Mouse (Mus musculus) macrophage (primary cell): ENCODE data around the gene Jph3. TPM values are rescaled to one million over a fixed set of nuclear protein-coding genes. Genes with fewer than 3 reads are reported as not detected.
A peak's percentile ranks its signal among the peaks of the same experiment; 100 is the strongest.

Source experiments
- H3K27ac ChIP-seq: fragments of 350-480 bp; formaldehyde crosslinking; 2 replicates; pipeline ENCODE4 v1.9.0; 2021
- H3K36me3 ChIP-seq: fragments of 350-480 bp; formaldehyde crosslinking; 2 replicates; pipeline ENCODE4 v1.9.0; 2021; ENCODE audit errors: inconsistent target
- H3K4me3 ChIP-seq: fragments of 350-480 bp; formaldehyde crosslinking; 2 replicates; pipeline ENCODE4 v1.9.0; 2021; ENCODE audit errors: inconsistent target
- H3K79me2 ChIP-seq: fragments of 350-480 bp; formaldehyde crosslinking; 2 replicates; pipeline ENCODE4 v1.9.0; 2021; ENCODE audit errors: inconsistent target
- WGBS: methylation state at CpG from one replicate; pipeline ENCODE4 v1.1.7; 2026; ENCODE audit warnings: inconsistent platforms; ENCODE audit not compliant: missing documents; 5-methylcytosine and 5-hydroxymethylcytosine counted together
- polyA plus RNA-seq: library from polyadenylated mRNA; stranded (reverse); fragments of 250-400 nt; gene quantifications from 3 replicates; pipeline ENCODE4 v1.2.4, GENCODE M21; 2018; ENCODE audit warnings: inconsistent platforms

Gene Jph3
- polyA plus RNA-seq, 1 experiment from 2014 or later, result 0.26 TPM

GRCm38 (mm10) chr8:121821320-121821719 is 91.9 kb downstream of the Jph3 start:
- Histone ChIP-seq H3K4me3 (no peak overlapping the region), H3K79me2 (peaks cover 38% of the 10 kb centered on the region), H3K27ac (no peak overlapping the region), H3K36me3 (peaks cover 20% of the 10 kb centered on the region; the same call in 1 of the 2 replicates)
- 93% methylated on average over 11 of the region's 11 CpGs for WGBS

GRCm38 (mm10) chr8:121821770-121822169 is 92.3 kb downstream of the Jph3 start:
- Histone ChIP-seq H3K79me2 (peaks cover 38% of the 10 kb centered on the region), H3K27ac (no peak overlapping the region), H3K36me3 (peaks cover 20% of the 10 kb centered on the region; the same call in 1 of the 2 replicates), H3K4me3 (no peak overlapping the region)
- 94% methylated on average over 6 of the region's 9 CpGs for WGBS

DNA sequence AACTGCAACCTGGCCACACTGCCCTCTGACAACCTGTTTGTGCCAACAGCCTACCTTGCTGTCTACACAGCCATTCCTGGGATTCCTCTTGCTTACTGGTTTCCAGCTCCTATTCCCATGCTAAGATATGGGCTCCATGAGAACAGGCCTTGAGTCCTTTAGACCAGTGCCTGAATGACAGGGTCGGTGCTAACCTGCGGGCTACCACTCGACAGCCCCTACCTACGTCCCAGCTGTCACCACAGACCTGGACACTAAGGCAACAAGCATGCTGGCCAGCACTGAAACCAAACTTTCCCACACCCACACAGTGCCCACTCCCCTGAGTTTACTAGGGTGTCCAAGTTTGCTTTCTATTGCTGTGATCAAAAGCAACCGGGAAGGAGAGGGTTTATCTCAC is 98.3 kb downstream of the Jph3 start:
- peaks cover 23% of the 10 kb centered on the region for H3K79me2 ChIP-seq
- no peak overlapping the region for H3K4me3 ChIP-seq
- 90% methylated on average over 5 of the region's 5 CpGs for WGBS
- H3K27ac ChIP-seq, result no peak overlapping the region
- no peaks in the 10 kb centered on the region for H3K36me3 ChIP-seq

GRCm38 (mm10) chr8:121828376-121829023 is 99.1 kb downstream of the Jph3 start:
- 34% methylated on average over 10 of the region's 10 CpGs for WGBS
- no peak overlapping the region for H3K27ac ChIP-seq
- H3K4me3 ChIP-seq, result peak overlapping the region; percentile 88
- peaks cover 23% of the 10 kb centered on the region for H3K79me2 ChIP-seq
- no peaks in the 10 kb centered on the region for H3K36me3 ChIP-seq

DNA sequence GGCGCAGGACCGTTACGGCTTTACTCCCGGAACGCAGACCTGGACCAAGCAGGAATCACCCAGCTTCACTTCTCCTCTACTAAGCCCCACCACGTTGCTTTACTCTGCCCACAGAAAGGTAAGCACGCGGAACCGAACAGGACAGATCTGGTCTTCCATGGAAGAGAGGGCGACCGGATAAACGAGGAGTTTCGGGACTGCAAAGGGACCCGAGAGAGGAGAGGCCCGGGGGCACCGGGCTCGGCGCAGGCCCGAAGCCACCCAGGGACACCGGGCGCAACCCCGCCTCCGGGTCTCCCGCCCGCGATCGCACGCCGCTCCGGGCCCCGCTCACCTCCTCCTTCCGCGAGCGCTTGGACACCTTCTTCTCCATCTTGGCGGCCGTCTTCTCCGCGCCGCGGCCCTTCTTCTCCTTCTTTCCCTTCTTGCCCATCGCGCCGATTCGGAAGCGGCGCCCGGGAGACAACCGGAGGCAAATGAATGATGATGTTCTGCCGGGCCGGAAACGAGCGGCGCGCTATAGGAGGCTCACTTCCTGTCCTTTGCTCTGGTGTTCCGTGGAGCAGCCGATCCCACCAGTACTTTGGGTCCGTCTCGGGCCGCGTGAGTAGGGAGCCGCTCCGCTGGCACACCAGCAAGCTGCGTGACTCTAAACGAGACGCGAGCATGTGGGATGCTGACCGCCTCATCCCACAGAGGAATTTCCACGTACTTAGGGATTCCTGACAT is 99.8 kb downstream of the Jph3 start, which contains the start of gene Klhdc4:
TSS of gene Klhdc4 (minus strand) at position 522 of the 729 bp plus-strand sequence.
- WGBS, result 1% methylated on average over 68 of the region's 68 CpGs
- Histone ChIP-seq H3K4me3 (peak within 1 kb of the TSS; percentile 88), H3K27ac (peak within 1 kb of the TSS; percentile 42), H3K36me3 (no peaks in the 10 kb centered on the region), H3K79me2 (peaks cover 23% of the 10 kb centered on the region)

- H3K79me2 ChIP-seq, result peaks cover 22% of the 10 kb centered on the region
- peak overlapping the region; percentile 88 for H3K4me3 ChIP-seq
- H3K27ac ChIP-seq, result peak overlapping the region; percentile 42
- 24% methylated on average over 18 of the region's 18 CpGs for WGBS
- no peaks in the 10 kb centered on the region for H3K36me3 ChIP-seq
Observed at GRCm38 (mm10) chr8:121829777-121830362, 100.4 kb downstream of the Jph3 start.

GRCm38 (mm10) chr8:121832061-121832460 is 102.6 kb downstream of the Jph3 start:
- Histone ChIP-seq H3K79me2 (peaks cover 19% of the 10 kb centered on the region), H3K27ac (peak overlapping the region; percentile 81), H3K36me3 (no peaks in the 10 kb centered on the region), H3K4me3 (no peak overlapping the region)
- 75% methylated on average over 2 of the region's 2 CpGs for WGBS

GRCm38 (mm10) chr8:121832503-121832902 is 103.1 kb downstream of the Jph3 start:
- WGBS, result 2% methylated on average over 6 of the region's 6 CpGs
- Histone ChIP-seq H3K79me2 (peaks cover 17% of the 10 kb centered on the region), H3K36me3 (no peaks in the 10 kb centered on the region), H3K4me3 (no peak overlapping the region), H3K27ac (peak overlapping the region; percentile 81)

- Histone ChIP-seq H3K4me3 (no peak overlapping the region), H3K79me2 (no peaks in the 10 kb centered on the region), H3K27ac (no peak overlapping the region), H3K36me3 (no peaks in the 10 kb centered on the region)
- WGBS, result 61% methylated on average over 8 of the region's 8 CpGs
Observed at GRCm38 (mm10) chr8:121841242-121841641, 111.8 kb downstream of the Jph3 start.

GRCm38 (mm10) chr8:121842064-121842955 is 112.9 kb downstream of the Jph3 start:
- H3K27ac ChIP-seq, result no peak overlapping the region
- 88% methylated on average over 8 of the region's 8 CpGs for WGBS
- no peaks in the 10 kb centered on the region for H3K36me3 ChIP-seq
- H3K79me2 ChIP-seq, result no peaks in the 10 kb centered on the region
- H3K4me3 ChIP-seq, result no peak overlapping the region

DNA sequence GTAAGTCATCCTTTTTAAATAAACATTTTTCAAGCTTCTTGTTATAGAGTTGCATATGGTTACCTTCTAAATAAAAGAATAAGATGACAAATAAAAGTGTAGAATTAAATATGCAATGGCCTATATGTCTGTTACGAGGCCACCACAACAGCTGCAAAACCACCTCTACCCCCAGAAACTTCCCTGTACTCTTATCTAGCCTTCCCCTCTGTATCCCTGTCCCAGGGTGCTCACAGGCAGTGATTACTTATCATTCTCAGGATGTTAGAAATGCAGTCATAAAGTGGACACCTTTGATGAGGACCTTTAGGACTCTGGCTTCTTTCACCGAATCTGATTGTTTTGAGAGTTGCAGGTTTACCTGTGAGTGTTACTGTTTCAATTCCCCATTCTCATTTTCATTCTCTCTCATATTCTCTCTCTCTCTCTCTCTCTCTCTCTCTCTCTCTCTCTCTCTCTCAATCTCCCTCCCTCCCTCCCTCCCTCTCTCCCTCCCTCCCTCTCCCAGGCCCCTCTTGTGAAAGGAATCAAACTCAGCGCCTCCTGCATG is 113.8 kb downstream of the Jph3 start:
- no peaks in the 10 kb centered on the region for H3K79me2 ChIP-seq
- H3K4me3 ChIP-seq, result no peak overlapping the region
- 76% methylated on average over 3 of the region's 3 CpGs for WGBS
- H3K36me3 ChIP-seq, result no peaks in the 10 kb centered on the region
- H3K27ac ChIP-seq, result no peak overlapping the region
